ENCODE assay signal across 8 mouse cellular contexts in genomic region chr11:120726243-120727168, GRCm38 (mm10). TPM values are rescaled to one million over a fixed set of nuclear protein-coding genes. Genes with fewer than 3 reads are reported as not detected.
DNase-seq lines count a peak whose midpoint lies in the region; ATAC-seq and TF ChIP-seq lines count a peak whose summit lies in the region.

No protein-coding gene starts in this region.

- in situ Hi-C loops in ES-E14 (cut with MboI; ENCODE audit: low sequenced_read_pairs in 2 of 2, unreplicated experiment in 2 of 2), result loop anchor here in 1 of 2 experiments (5.0 kb wide), 1 partner anchor 51 kb away; no protein-coding TSS in a partner anchor

- peak; percentile 14 for DNase-seq in cerebellum, adult 9-10 months
- no peak for DNase-seq in cerebellum, postnatal 10 days
- no peak for DNase-seq in ES-E14 (ENCODE audit: low read depth, low spot score)
- DNase-seq in hindbrain, embryonic 10.5 days (ENCODE audit: low spot score), result no peak
- no peak for DNase-seq in thymus, postnatal 25 days
- DNase-seq in left cerebral cortex, adult 9 months (ENCODE audit: low spot score in 2 of 2), result no peak

- H3K4me3 ChIP-seq in ES-E14 (ENCODE audit: insufficient read depth in 1 of 2, low read depth in 1 of 2, low read length in 2 of 2, poor library complexity in 1 of 2, severe bottlenecking in 1 of 2), result peak overlapping the region; percentile 89 to 93
- peak overlapping the region; percentile 68 for H3K4me3 ChIP-seq in hindbrain, embryonic 10.5 days
- peak overlapping the region; percentile 65 for H3K4me3 ChIP-seq in liver, embryonic 12.5 days

- no peak overlapping the region for H3K27ac ChIP-seq in ES-E14 (ENCODE audit: insufficient read depth, low read depth, low read length, poor library complexity, severe bottlenecking)
- H3K27ac ChIP-seq in hindbrain, embryonic 10.5 days, result peak overlapping the region; percentile 66
- no peak overlapping the region for H3K27ac ChIP-seq in liver, embryonic 12.5 days

- H3K9me3 ChIP-seq in ES-E14 (ENCODE audit: control insufficient read depth, insufficient read depth, low read depth, low read length), result no peaks in the 10 kb centered on the region
- H3K9me3 ChIP-seq in hindbrain, embryonic 10.5 days, result no peaks in the 10 kb centered on the region
- H3K9me3 ChIP-seq in liver, embryonic 12.5 days (replicated peaks), result no peaks in the 10 kb centered on the region

- peaks cover 71% of the 10 kb centered on the region for H3K27me3 ChIP-seq in hindbrain, embryonic 10.5 days (ENCODE audit: insufficient read depth, poor library complexity, severe bottlenecking)
- peaks cover 51% of the 10 kb centered on the region for H3K27me3 ChIP-seq in liver, embryonic 12.5 days (replicated peaks)

- peaks cover 3 to 12% of the 10 kb centered on the region in 2 experiments; a peak in 1 of 4 replicates for H3K4me1 ChIP-seq in ES-E14 (ENCODE audit: control insufficient read depth in 2 of 2, insufficient read depth in 2 of 2, low read length in 2 of 2, poor library complexity in 1 of 2)
- H3K4me1 ChIP-seq in hindbrain, embryonic 10.5 days (replicated peaks), result peaks cover 38% of the 10 kb centered on the region
- H3K4me1 ChIP-seq in liver, embryonic 12.5 days, result peaks cover 32% of the 10 kb centered on the region

- H3K4me2 ChIP-seq in liver, embryonic 12.5 days, result peak overlapping the region; percentile 92

- peak overlapping the region; percentile 77 for H3K9ac ChIP-seq in ES-E14 (ENCODE audit: insufficient read depth, low read depth, low read length, poor library complexity, severe bottlenecking)
- H3K9ac ChIP-seq in liver, embryonic 12.5 days, result peak overlapping the region; percentile 67

- H3K36me3 ChIP-seq in ES-E14 (ENCODE audit: control insufficient read depth, insufficient read depth, low read length, poor library complexity, severe bottlenecking), result peaks cover 12% of the 10 kb centered on the region
- H3K36me3 ChIP-seq in hindbrain, embryonic 10.5 days, result 0 out of 2 replicates have a peak, but pooled peaks cover 9% of the 10 kb centered on the region
- H3K36me3 ChIP-seq in liver, embryonic 12.5 days, result 0 out of 2 replicates have a peak, but pooled peaks cover 3% of the 10 kb centered on the region

- peak; percentile 40 for ATAC-seq in liver, embryonic 12.5 days
- no peak for ATAC-seq in cerebellum, adult (ENCODE audit: insufficient number of reproducible peaks, low FRiP score, low TSS enrichment)

- WGBS in hindbrain, embryonic 10.5 days, result 15% methylated on average over 36 of the region's 36 CpGs
- 20% methylated on average over 36 of the region's 36 CpGs for WGBS in liver, embryonic 12.5 days (ENCODE audit: insufficient replicate concordance)

TF ChIP-seq in ES-E14, 5 proteins besides CTCF, POLR2A, EP300 and RAD21:
- no peak for TF ChIP-seq MAFK (IDR thresholded peaks at IDR 0.05; ENCODE audit: insufficient read depth, low read depth, low read length)
- no peak for TF ChIP-seq HCFC1 (IDR thresholded peaks at IDR 0.05; ENCODE audit: borderline replicate concordance, insufficient read depth, low read length)
- TF ChIP-seq ZC3H11A (IDR thresholded peaks at IDR 0.05; ENCODE audit: borderline replicate concordance, low read depth, low read length), result no peak
- TF ChIP-seq ZNF384 (IDR thresholded peaks at IDR 0.05; ENCODE audit: low read depth, low read length), result no peak
- no peak for TF ChIP-seq CHD2 (IDR thresholded peaks at IDR 0.05; ENCODE audit: low read depth, low read length)

RNA-seq across cellular contexts. Expression of gene Dcxr, which starts 0.6 kb away (rescaled TPM):
- 43.6 and 66.6 TPM in 2 replicates for total RNA-seq in ES-E14 (2012; rRNA removed)
- 17.9 and 19.8 TPM in 2 replicates for polyA plus RNA-seq in hindbrain, embryonic 10.5 days (2016; fragmentation: Nextera tagmentation; extraction: Ambion mirVana)
- 8.4 and 10.0 TPM in 2 replicates for polyA plus RNA-seq in liver, embryonic 12.5 days (2016; fragmentation: Nextera tagmentation; extraction: Ambion mirVana)

RNA-seq across cellular contexts. Expression of gene Rac3, which starts 5.2 kb away (rescaled TPM):
- 20.1 and 34.3 TPM in 2 replicates for total RNA-seq in ES-E14 (2012; rRNA removed)
- polyA plus RNA-seq in hindbrain, embryonic 10.5 days (2016; fragmentation: Nextera tagmentation; extraction: Ambion mirVana), result 31.0 and 58.2 TPM in 2 replicates
- polyA plus RNA-seq in liver, embryonic 12.5 days (2016; fragmentation: Nextera tagmentation; extraction: Ambion mirVana), result 2.8 and 3.1 TPM in 2 replicates

RNA-seq across cellular contexts. Expression of gene Cbr2, which starts 5.4 kb away (rescaled TPM):
- not detected in 2 replicates for total RNA-seq in ES-E14 (2012; rRNA removed)
- 1.6 and 2.1 TPM in 2 replicates for polyA plus RNA-seq in hindbrain, embryonic 10.5 days (2016; fragmentation: Nextera tagmentation; extraction: Ambion mirVana)
- 0.13 TPM in 1 of 2 replicates, not detected in the other for polyA plus RNA-seq in liver, embryonic 12.5 days (2016; fragmentation: Nextera tagmentation; extraction: Ambion mirVana)

RNA-seq across cellular contexts. Expression of gene Lrrc45, which starts 12.8 kb away (rescaled TPM):
- 30.3 and 65.0 TPM in 2 replicates for total RNA-seq in ES-E14 (2012; rRNA removed)
- polyA plus RNA-seq in hindbrain, embryonic 10.5 days (2016; fragmentation: Nextera tagmentation; extraction: Ambion mirVana), result 55.8 and 57.7 TPM in 2 replicates
- 23.3 and 23.6 TPM in 2 replicates for polyA plus RNA-seq in liver, embryonic 12.5 days (2016; fragmentation: Nextera tagmentation; extraction: Ambion mirVana)

RNA-seq across cellular contexts. Expression of gene Cenpx, which starts 13.0 kb away (rescaled TPM):
- total RNA-seq in ES-E14 (2012; rRNA removed), result 53.9 TPM in 2 replicates
- 129 and 137 TPM in 2 replicates for polyA plus RNA-seq in hindbrain, embryonic 10.5 days (2016; fragmentation: Nextera tagmentation; extraction: Ambion mirVana)
- polyA plus RNA-seq in liver, embryonic 12.5 days (2016; fragmentation: Nextera tagmentation; extraction: Ambion mirVana), result 130 and 137 TPM in 2 replicates
